Mouse (Mus musculus): ENCODE data around the gene Neurl1b. TPM values are rescaled to one million over a fixed set of nuclear protein-coding genes. Genes with fewer than 3 reads are reported as not detected.

Gene Neurl1b
- total RNA-seq, 2 experiments from 2014 or later, result 76.7 to 80.8 TPM

- no peak for DNase-seq
These were observed 80.2 kb downstream of the Neurl1b start for GRCm38 (mm10) chr17:26494642-26495468.

Other genes with a start within 250 kb of the Neurl1b start
- under 1 TPM in 1 of 2 experiments, not detected in 1; 0.57 TPM for gene Pdia2, start 215.7 kb upstream of the Neurl1b start, total RNA-seq (2021)
- gene Rgs11, start 211.9 kb upstream of the Neurl1b start, total RNA-seq (2021), result 10 to 100 TPM; 46.5 to 48.8 TPM
- gene Arhgdig, start 207.0 kb upstream of the Neurl1b start, total RNA-seq (2021), result 10 to 100 TPM; 66.2 to 75.5 TPM
- gene Fam234a, start 170.6 kb upstream of the Neurl1b start, total RNA-seq (2021), result 10 to 100 TPM; 14.2 to 17.9 TPM
- gene Luc7l, start 161.9 kb upstream of the Neurl1b start, total RNA-seq (2021), result 10 to 100 TPM; 90.0 to 93.2 TPM
- 100 to 1,000 TPM; 115 to 119 TPM for gene Ergic1, start 146.7 kb downstream of the Neurl1b start, total RNA-seq (2021)
- 10 to 100 TPM; 17.1 to 19.3 TPM for gene Dusp1, start 147.3 kb downstream of the Neurl1b start, total RNA-seq (2021)
- gene Atp6v0e, start 248.4 kb downstream of the Neurl1b start, total RNA-seq (2021), result 10 to 100 TPM; 43.2 to 49.3 TPM

Data from layer of hippocampus, postnatal 36 days (tissue).